Mouse (Mus musculus) neural tube, embryonic 14.5 days (tissue): Measurements from ENCODE around the gene Fam114a2. TPM values are rescaled to one million over a fixed set of nuclear protein-coding genes. Genes with fewer than 3 reads are reported as not detected.

ENCODE experiments used
- ATAC-seq: fragments of 200-750 bp; cut with Nextera tagmentation; 2 replicates; pipeline ENCODE4 v1.8.0; 2017; ENCODE audit warnings: low read depth, mild to moderate bottlenecking, moderate TSS enrichment, moderate library complexity
- H3K27ac ChIP-seq: fragments of 300-500 bp; sonication (generic); 2 replicates; pipeline ENCODE4 v1.5.1; 2014; ENCODE audit warnings: low read depth, mild to moderate bottlenecking, control low read depth, low read length, moderate library complexity, mixed read lengths
- H3K27me3 ChIP-seq: fragments of 300-500 bp; sonication (generic); 2 replicates; pipeline ENCODE4 v1.6.1; 2014; ENCODE audit warnings: low read length; ENCODE audit not compliant: control insufficient read depth, insufficient read depth
- H3K36me3 ChIP-seq: fragments of 300-500 bp; sonication (generic); 2 replicates; pipeline ENCODE4 v1.6.1; 2014; ENCODE audit warnings: low read length, mixed read lengths; ENCODE audit not compliant: control insufficient read depth, insufficient read depth
- H3K4me1 ChIP-seq: fragments of 300-500 bp; sonication (generic); 2 replicates; pipeline ENCODE4 v1.6.1; 2014; ENCODE audit warnings: low read length; ENCODE audit not compliant: control insufficient read depth, insufficient read depth
- H3K4me2 ChIP-seq: fragments of 300-500 bp; sonication (generic); 2 replicates; pipeline ENCODE4 v1.6.1; 2014; ENCODE audit warnings: mild to moderate bottlenecking, low read depth, low read length, control low read depth
- H3K4me3 ChIP-seq: fragments of 300-500 bp; sonication (generic); 2 replicates; pipeline ENCODE4 v1.5.1; 2014; ENCODE audit warnings: low read depth, low read length, control low read depth, mixed read lengths
- H3K9ac ChIP-seq: fragments of 300-500 bp; sonication (generic); replicated peaks from 2 replicates; pipeline ENCODE4 v1.6.1; 2014; ENCODE audit warnings: low read depth, mild to moderate bottlenecking, control low read depth, low read length, mixed read lengths
- H3K9me3 ChIP-seq: fragments of 300-500 bp; sonication (generic); 2 replicates; pipeline ENCODE4 v1.6.1; 2016; ENCODE audit warnings: low read length; ENCODE audit not compliant: control insufficient read depth
- whole genome bisulfite sequencing: fragments of 180-500 bp; shearing (Covaris S2); extraction: QIAGEN DNeasy Blood & Tissue Kit; methylation state at CpG from one replicate; pipeline ENCODE4 v1.1.7; 2014; 5-methylcytosine and 5-hydroxymethylcytosine counted together
- polyA plus RNA-seq: library from polyadenylated mRNA; unstranded; fragments of >200 nt; fragmentation: Nextera tagmentation; extraction: Ambion mirVana; gene quantifications from 2 replicates; pipeline ENCODE4 v1.2.1, GENCODE M21; 2014

The Fam114a2 gene
- polyA plus RNA-seq, 1 experiment from 2014 or later = 51.3 TPM

GRCm38 (mm10) chr11:57540681-57541080, 22.3 kb upstream of the Fam114a2 start:
- H3K9me3 ChIP-seq = no peaks in the 10 kb centered on the region
- no peak overlapping the region for H3K27ac ChIP-seq
- no peaks in the 10 kb centered on the region for H3K36me3 ChIP-seq
- H3K27me3 ChIP-seq = no peaks in the 10 kb centered on the region
- WGBS = 89% methylated on average over 2 of the region's 2 CpGs
- ATAC-seq = no peak
- H3K4me3 ChIP-seq = no peak overlapping the region
- H3K4me1 ChIP-seq = no peaks in the 10 kb centered on the region
- H3K9ac ChIP-seq = no peak overlapping the region
- no peak overlapping the region for H3K4me2 ChIP-seq

GRCm38 (mm10) chr11:57539841-57540418, 21.5 kb upstream of the Fam114a2 start:
- no peak overlapping the region for H3K9ac ChIP-seq
- H3K4me3 ChIP-seq = no peak overlapping the region

DNA sequence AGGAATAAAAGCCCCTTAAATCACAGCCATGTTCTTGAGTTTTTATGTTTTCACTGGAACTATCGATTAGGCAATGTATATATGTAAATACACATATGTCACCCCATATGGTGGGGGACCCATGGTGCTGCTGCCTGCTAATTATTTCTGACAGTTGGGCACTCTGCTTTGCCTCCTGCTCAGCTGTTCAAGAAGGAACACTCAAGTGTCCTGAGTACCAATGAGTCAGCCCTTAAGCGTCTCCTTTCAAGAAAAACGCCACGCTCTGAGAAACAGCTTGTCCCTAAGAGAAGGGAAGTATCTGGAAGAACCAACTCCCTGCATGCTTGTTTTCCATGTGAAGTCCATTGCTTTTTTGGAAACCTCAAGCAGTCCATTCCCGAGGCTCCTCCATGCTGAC, 17.5 kb upstream of the Fam114a2 start:
- Histone ChIP-seq H3K4me3 (no peak overlapping the region), H3K9ac (no peak overlapping the region), H3K4me2 (no peak overlapping the region), H3K9me3 (no peaks in the 10 kb centered on the region), H3K4me1 (0 out of 2 replicates have a peak, but pooled peaks cover 9% of the 10 kb centered on the region), H3K27ac (no peak overlapping the region), H3K36me3 (peaks cover 4% of the 10 kb centered on the region; the same call in 1 of the 2 replicates), H3K27me3 (no peaks in the 10 kb centered on the region)
- ATAC-seq = no peak
- WGBS = 85% methylated on average over 5 of the region's 5 CpGs

More at GRCm38 (mm10) chr11:57539841-57540418, 21.5 kb upstream of the Fam114a2 start:
- no peak for ATAC-seq
- no peaks in the 10 kb centered on the region for H3K4me1 ChIP-seq
- WGBS = 78% methylated on average over 5 of the region's 5 CpGs
- no peaks in the 10 kb centered on the region for H3K9me3 ChIP-seq
- no peak overlapping the region for H3K4me2 ChIP-seq
- no peaks in the 10 kb centered on the region for H3K27me3 ChIP-seq
- H3K27ac ChIP-seq = no peak overlapping the region
- no peaks in the 10 kb centered on the region for H3K36me3 ChIP-seq

GRCm38 (mm10) chr11:57532306-57532705, 13.9 kb upstream of the Fam114a2 start:
- H3K27me3 ChIP-seq = no peaks in the 10 kb centered on the region
- no peak overlapping the region for H3K9ac ChIP-seq
- peak overlapping the region; percentile 41; the same call in 1 of the 2 replicates for H3K27ac ChIP-seq
- WGBS = 88% methylated on average over 4 of the region's 4 CpGs
- H3K4me2 ChIP-seq = no peak overlapping the region
- no peak overlapping the region for H3K4me3 ChIP-seq
- H3K9me3 ChIP-seq = no peaks in the 10 kb centered on the region
- H3K36me3 ChIP-seq = peaks cover 16% of the 10 kb centered on the region
- 0 out of 2 replicates have a peak, but pooled peaks cover 10% of the 10 kb centered on the region for H3K4me1 ChIP-seq
- ATAC-seq = no peak

DNA sequence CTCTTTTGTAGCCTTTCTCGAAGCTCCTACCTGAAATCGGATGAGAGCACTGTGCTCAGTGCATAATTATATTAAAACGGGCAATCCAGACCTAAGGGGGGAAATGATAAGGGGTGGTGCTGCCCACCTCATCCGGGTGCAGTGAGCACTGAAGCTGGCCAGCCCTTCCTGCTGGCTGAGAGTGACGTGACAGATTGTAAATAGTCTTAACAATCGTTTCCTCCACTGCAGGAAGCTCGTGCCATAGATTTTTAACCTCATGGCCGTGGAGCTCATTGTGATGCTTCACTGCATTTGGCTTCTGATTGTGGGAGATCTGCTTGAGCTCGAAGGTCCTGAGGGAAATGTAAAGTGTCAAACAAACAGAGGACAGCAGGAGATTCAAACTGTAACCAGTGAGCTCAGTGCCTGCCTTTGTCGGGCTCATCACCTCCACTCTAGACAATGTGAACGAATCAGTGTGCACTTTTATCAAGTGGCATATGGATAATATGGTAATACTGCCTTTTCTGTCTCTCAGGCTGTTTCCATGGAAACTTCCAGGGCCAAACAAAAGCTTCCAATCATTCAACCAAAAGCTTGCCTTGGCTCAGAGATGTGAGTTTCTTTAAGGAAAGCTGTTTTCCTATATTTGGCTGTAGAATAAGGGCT, 13.0 kb upstream of the Fam114a2 start:
- peaks cover 16% of the 10 kb centered on the region for H3K36me3 ChIP-seq
- peak overlapping the region; percentile 53 for H3K27ac ChIP-seq
- 0 out of 2 replicates have a peak, but pooled peaks cover 10% of the 10 kb centered on the region for H3K4me1 ChIP-seq
- no peak overlapping the region for H3K4me2 ChIP-seq
- peak; percentile 63; the same call in 1 of the 2 replicates for ATAC-seq
- 16% methylated on average over 11 of the region's 11 CpGs for WGBS
- no peak overlapping the region for H3K4me3 ChIP-seq
- no peaks in the 10 kb centered on the region for H3K27me3 ChIP-seq
- no peak overlapping the region for H3K9ac ChIP-seq
- no peaks in the 10 kb centered on the region for H3K9me3 ChIP-seq

DNA sequence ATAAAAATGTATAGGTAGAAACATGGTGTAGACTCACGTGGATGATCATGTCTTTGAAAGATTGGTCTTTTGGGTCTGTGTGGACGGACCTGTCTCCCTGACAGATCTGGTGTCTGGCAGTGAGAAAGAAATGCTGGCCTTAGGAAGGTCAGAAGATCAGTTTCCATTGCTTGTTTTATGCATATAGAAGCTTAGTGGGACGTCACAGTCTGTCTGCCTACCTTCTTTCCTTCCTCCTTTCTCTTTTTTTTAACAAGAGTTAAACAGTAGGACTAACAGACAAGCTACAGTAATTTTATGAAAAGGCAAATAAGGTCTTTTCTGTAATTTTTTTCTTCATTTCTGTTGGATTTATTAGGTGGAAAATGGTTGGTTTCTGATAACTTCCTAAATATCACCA, 10.7 kb upstream of the Fam114a2 start:
- Histone ChIP-seq H3K4me2 (no peak overlapping the region), H3K4me3 (no peak overlapping the region), H3K27me3 (no peaks in the 10 kb centered on the region), H3K9me3 (no peaks in the 10 kb centered on the region), H3K36me3 (peaks cover 16% of the 10 kb centered on the region), H3K27ac (no peak overlapping the region), H3K9ac (no peak overlapping the region), H3K4me1 (0 out of 2 replicates have a peak, but pooled peaks cover 10% of the 10 kb centered on the region)
- WGBS = 91% methylated on average over 3 of the region's 3 CpGs
- no peak for ATAC-seq

GRCm38 (mm10) chr11:57527506-57527905, 9.1 kb upstream of the Fam114a2 start:
- Histone ChIP-seq H3K36me3 (peaks cover 12% of the 10 kb centered on the region; the same call in 1 of the 2 replicates), H3K4me2 (no peak overlapping the region), H3K27ac (no peak overlapping the region), H3K4me1 (0 out of 2 replicates have a peak, but pooled peaks cover 10% of the 10 kb centered on the region), H3K27me3 (no peaks in the 10 kb centered on the region), H3K4me3 (no peak overlapping the region), H3K9ac (no peak overlapping the region), H3K9me3 (no peaks in the 10 kb centered on the region)
- 86% methylated on average over 4 of the region's 4 CpGs for WGBS
- ATAC-seq = no peak

DNA sequence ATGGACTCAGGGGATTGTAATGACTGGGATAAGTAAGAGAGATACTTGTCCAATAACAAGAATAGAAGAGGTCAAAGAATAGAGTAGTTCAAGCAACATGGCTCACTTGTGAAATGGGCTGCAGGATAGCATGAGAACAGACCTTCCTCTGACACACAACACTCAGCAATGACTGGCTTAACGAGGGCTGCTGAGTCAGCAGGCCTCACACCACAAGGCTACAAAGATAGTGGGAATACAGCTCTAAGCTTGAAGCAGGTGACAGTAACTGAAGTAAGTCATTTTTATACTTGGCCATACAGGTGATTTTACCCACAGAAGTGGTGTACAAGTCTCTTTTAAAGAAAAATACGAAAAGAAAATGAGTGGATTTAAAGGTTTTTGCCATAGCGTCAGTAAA, 7.5 kb upstream of the Fam114a2 start:
- WGBS = 90% methylated on average over 3 of the region's 3 CpGs
- Histone ChIP-seq H3K9me3 (no peaks in the 10 kb centered on the region), H3K4me2 (no peak overlapping the region), H3K4me1 (0 out of 2 replicates have a peak, but pooled peaks cover under 1% of the 10 kb centered on the region), H3K27me3 (no peaks in the 10 kb centered on the region), H3K27ac (no peak overlapping the region), H3K9ac (no peak overlapping the region), H3K36me3 (peaks cover 12% of the 10 kb centered on the region; the same call in 1 of the 2 replicates), H3K4me3 (no peak overlapping the region)
- ATAC-seq = no peak

DNA sequence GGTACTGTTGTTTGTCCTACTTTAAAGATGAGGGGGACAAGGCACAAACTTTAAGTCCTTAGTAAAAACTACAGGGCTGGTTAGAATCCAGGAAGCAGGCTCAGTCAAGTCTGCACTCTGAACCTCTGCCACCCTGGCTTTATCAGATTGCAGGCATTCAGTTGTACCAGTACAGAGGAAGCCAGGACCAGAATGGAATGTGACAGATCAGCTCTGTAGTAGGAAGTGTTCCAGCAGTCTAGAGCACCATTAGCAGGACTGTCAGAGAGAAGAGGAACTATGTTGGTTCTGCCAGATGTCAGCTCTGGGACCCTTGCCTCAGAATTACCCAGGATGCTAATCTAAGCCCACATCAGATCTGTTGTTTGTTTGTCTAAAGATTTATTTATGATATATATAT, 6.2 kb upstream of the Fam114a2 start:
- ATAC-seq = no peak
- H3K9ac ChIP-seq = no peak overlapping the region

More for the DNA sequence above, 6.2 kb upstream of the Fam114a2 start:
- no peak overlapping the region for H3K27ac ChIP-seq
- H3K27me3 ChIP-seq = no peaks in the 10 kb centered on the region
- no peak overlapping the region for H3K4me3 ChIP-seq
- H3K4me2 ChIP-seq = no peak overlapping the region
- H3K4me1 ChIP-seq = peaks cover under 1% of the 10 kb centered on the region; the same call in 1 of the 2 replicates
- H3K9me3 ChIP-seq = no peaks in the 10 kb centered on the region
- peaks cover 2% of the 10 kb centered on the region; the same call in 1 of the 2 replicates for H3K36me3 ChIP-seq
